Mouse (Mus musculus) ovary, adult 18-20 months (tissue): ENCODE measurements around the gene Mmp2.
A peak's percentile ranks its signal among the peaks of the same experiment; 100 is the strongest.
"Not testable (repeated sequence)": the region's sequence is repeated elsewhere in the genome, so short reads cannot be mapped to it uniquely, and the experiment has no call there.

Experiments used
- DNase-seq: peaks from one replicate; pipeline ENCODE4 v3.0.0; 2022; ENCODE audit warnings: low spot score, mixed read lengths

The Mmp2 gene

GRCm38 (mm10) chr8:92827243-92828034, at the start of gene Mmp2:
Gene Mmp2, plus strand, starts transcription at chr8:92827291.
- DNase-seq: peak; percentile 37

- no peak for DNase-seq
These were observed 46.1 kb upstream of the Mmp2 start for GRCm38 (mm10) chr8:92780976-92781375.

- DNase-seq: no peak
These were observed 43.0 kb upstream of the Mmp2 start for GRCm38 (mm10) chr8:92783906-92784610.

- DNase-seq: no peak
These were observed 36.3 kb upstream of the Mmp2 start for GRCm38 (mm10) chr8:92790835-92791234.

GRCm38 (mm10) chr8:92791999-92792398, 35.1 kb upstream of the Mmp2 start:
- DNase-seq: not testable (repeated sequence)

- DNase-seq: no peak
These were observed 33.1 kb upstream of the Mmp2 start for GRCm38 (mm10) chr8:92793852-92794580.

- no peak for DNase-seq
These were observed 29.6 kb upstream of the Mmp2 start for GRCm38 (mm10) chr8:92797527-92797931.

GRCm38 (mm10) chr8:92799406-92799805, 27.7 kb upstream of the Mmp2 start:
- no peak for DNase-seq

GRCm38 (mm10) chr8:92801231-92801630, 25.9 kb upstream of the Mmp2 start:
- no peak for DNase-seq

GRCm38 (mm10) chr8:92802591-92802990, 24.5 kb upstream of the Mmp2 start:
- no peak for DNase-seq

- DNase-seq: no peak
These were observed 14.3 kb upstream of the Mmp2 start for GRCm38 (mm10) chr8:92812773-92813172.

- no peak for DNase-seq
These were observed 11.4 kb upstream of the Mmp2 start for GRCm38 (mm10) chr8:92815661-92816060.

GRCm38 (mm10) chr8:92817928-92818818, 8.9 kb upstream of the Mmp2 start:
- peak; percentile 77 for DNase-seq

GRCm38 (mm10) chr8:92821151-92821550, 5.9 kb upstream of the Mmp2 start:
- DNase-seq: no peak

- DNase-seq: no peak
These were observed 4.7 kb upstream of the Mmp2 start for GRCm38 (mm10) chr8:92822386-92822785.

- DNase-seq: no peak
These were observed 1.1 kb upstream of the Mmp2 start for GRCm38 (mm10) chr8:92825991-92826390.

GRCm38 (mm10) chr8:92828251-92828743, 1.2 kb downstream of the Mmp2 start:
- peak; percentile 30 for DNase-seq

- DNase-seq: no peak
These were observed 7.1 kb downstream of the Mmp2 start for GRCm38 (mm10) chr8:92834065-92834731.

- DNase-seq: no peak
These were observed 7.9 kb downstream of the Mmp2 start for GRCm38 (mm10) chr8:92834786-92835500.

- DNase-seq: no peak
These were observed 8.8 kb downstream of the Mmp2 start for GRCm38 (mm10) chr8:92835901-92836300.
